Mouse (Mus musculus): ENCODE data around the gene Dzip1l. TPM values are rescaled to one million over a fixed set of nuclear protein-coding genes. Genes with fewer than 3 reads are reported as not detected.

Gene Dzip1l
- polyA plus RNA-seq, 2 experiments, result 18.2 to 20.7 TPM

- Histone ChIP-seq H3K36me3 (ENCODE audit: control insufficient read depth, insufficient read depth, low read length) (no peaks in the 10 kb centered on the region), H3K9me3 (ENCODE audit: control insufficient read depth, low read length) (no peaks in the 10 kb centered on the region), H3K9ac (ENCODE audit: low read depth, low read length, severe bottlenecking) (no peak overlapping the region), H3K4me1 (ENCODE audit: control insufficient read depth, insufficient read depth, low read length) (peaks cover 6% of the 10 kb centered on the region; the same call in 1 of the 2 replicates), H3K27ac (replicated peaks; ENCODE audit: low read depth, low read length) (no peak overlapping the region), H3K27me3 (ENCODE audit: control insufficient read depth, insufficient read depth, low read length) (no peaks in the 10 kb centered on the region), H3K4me2 (replicated peaks; ENCODE audit: low read depth, low read length, severe bottlenecking) (no peak overlapping the region), H3K4me3 (replicated peaks; ENCODE audit: low read length) (no peak overlapping the region)
- no peak for TF ChIP-seq POLR2A (IDR thresholded peaks at IDR 0.05; ENCODE audit: borderline replicate concordance, extremely low read depth, insufficient read depth, insufficient read length)
- WGBS, result 80% methylated on average over 6 of the region's 6 CpGs
- DNase-seq (ENCODE audit: low spot score) (no peak), ATAC-seq (ENCODE audit: low FRiP score, low read depth) (no peak)
Observed at GRCm38 (mm10) chr9:99624117-99624516, 5.2 kb upstream of the Dzip1l start.

- Histone ChIP-seq H3K36me3 (ENCODE audit: control insufficient read depth, insufficient read depth, low read length) (peaks cover 13% of the 10 kb centered on the region), H3K4me3 (replicated peaks; ENCODE audit: low read length) (peak overlapping the region; percentile 53; the same call in 1 of the 2 replicates), H3K27me3 (ENCODE audit: control insufficient read depth, insufficient read depth, low read length) (no peaks in the 10 kb centered on the region), H3K27ac (replicated peaks; ENCODE audit: low read depth, low read length) (peak overlapping the region; percentile 91), H3K9me3 (ENCODE audit: control insufficient read depth, low read length) (no peaks in the 10 kb centered on the region), H3K9ac (ENCODE audit: low read depth, low read length, severe bottlenecking) (no peak overlapping the region), H3K4me1 (ENCODE audit: control insufficient read depth, insufficient read depth, low read length) (peaks cover 20% of the 10 kb centered on the region), H3K4me2 (replicated peaks; ENCODE audit: low read depth, low read length, severe bottlenecking) (peak overlapping the region; percentile 50)
- WGBS, result 64% methylated on average over 4 of the region's 4 CpGs
- ATAC-seq (ENCODE audit: low FRiP score, low read depth) (no peak), DNase-seq (ENCODE audit: low spot score) (no peak)
- no peak for TF ChIP-seq POLR2A (IDR thresholded peaks at IDR 0.05; ENCODE audit: borderline replicate concordance, extremely low read depth, insufficient read depth, insufficient read length)
Observed at GRCm38 (mm10) chr9:99628581-99628980, 715 bp upstream of the Dzip1l start.

- no peaks in the 10 kb centered on the region for H3K9me3 ChIP-seq (ENCODE audit: control insufficient read depth, low read length)
- WGBS, result under 1% methylated on average over 11 of the region's 11 CpGs
Observed at GRCm38 (mm10) chr9:99630071-99630470, 775 bp downstream of the Dzip1l start.

GRCm38 (mm10) chr9:99630528-99631125 is 1.3 kb downstream of the Dzip1l start:
- peak overlapping the region; percentile 50 for H3K4me2 ChIP-seq (replicated peaks; ENCODE audit: low read depth, low read length, severe bottlenecking)
- peak overlapping the region; percentile 70 for H3K9ac ChIP-seq (ENCODE audit: low read depth, low read length, severe bottlenecking)
- DNase-seq (ENCODE audit: low spot score) (no peak), ATAC-seq (ENCODE audit: low FRiP score, low read depth) (no peak)
- peak overlapping the region; percentile 91 for H3K27ac ChIP-seq (replicated peaks; ENCODE audit: low read depth, low read length)
- 41% methylated on average over 9 of the region's 9 CpGs for WGBS
- TF ChIP-seq POLR2A (IDR thresholded peaks at IDR 0.05; ENCODE audit: borderline replicate concordance, extremely low read depth, insufficient read depth, insufficient read length), result no peak
- H3K4me1 ChIP-seq (ENCODE audit: control insufficient read depth, insufficient read depth, low read length), result peaks cover 20% of the 10 kb centered on the region
- H3K27me3 ChIP-seq (ENCODE audit: control insufficient read depth, insufficient read depth, low read length), result no peaks in the 10 kb centered on the region
- H3K9me3 ChIP-seq (ENCODE audit: control insufficient read depth, low read length), result no peaks in the 10 kb centered on the region
- peak overlapping the region; percentile 53 for H3K4me3 ChIP-seq (replicated peaks; ENCODE audit: low read length)
- peaks cover 33% of the 10 kb centered on the region for H3K36me3 ChIP-seq (ENCODE audit: control insufficient read depth, insufficient read depth, low read length)

More at GRCm38 (mm10) chr9:99630071-99630470, 775 bp downstream of the Dzip1l start:
- TF ChIP-seq POLR2A (IDR thresholded peaks at IDR 0.05; ENCODE audit: borderline replicate concordance, extremely low read depth, insufficient read depth, insufficient read length), result no peak
- H3K4me2 ChIP-seq (replicated peaks; ENCODE audit: low read depth, low read length, severe bottlenecking), result peak overlapping the region; percentile 50
- no peaks in the 10 kb centered on the region for H3K27me3 ChIP-seq (ENCODE audit: control insufficient read depth, insufficient read depth, low read length)
- H3K4me3 ChIP-seq (replicated peaks; ENCODE audit: low read length), result peak overlapping the region; percentile 53
- H3K27ac ChIP-seq (replicated peaks; ENCODE audit: low read depth, low read length), result peak overlapping the region; percentile 91
- peaks cover 28% of the 10 kb centered on the region for H3K36me3 ChIP-seq (ENCODE audit: control insufficient read depth, insufficient read depth, low read length)
- H3K4me1 ChIP-seq (ENCODE audit: control insufficient read depth, insufficient read depth, low read length), result peaks cover 20% of the 10 kb centered on the region
- peak; percentile 39 for ATAC-seq (ENCODE audit: low FRiP score, low read depth)
- DNase-seq (ENCODE audit: low spot score), result peak; percentile 9
- peak overlapping the region; percentile 70 for H3K9ac ChIP-seq (ENCODE audit: low read depth, low read length, severe bottlenecking)

- no peak for ATAC-seq (ENCODE audit: low FRiP score, low read depth)
- peaks cover 45% of the 10 kb centered on the region for H3K36me3 ChIP-seq (ENCODE audit: control insufficient read depth, insufficient read depth, low read length)
- peaks cover 20% of the 10 kb centered on the region for H3K4me1 ChIP-seq (ENCODE audit: control insufficient read depth, insufficient read depth, low read length)
- no peak overlapping the region for H3K4me3 ChIP-seq (replicated peaks; ENCODE audit: low read length)
- no peak for TF ChIP-seq POLR2A (IDR thresholded peaks at IDR 0.05; ENCODE audit: borderline replicate concordance, extremely low read depth, insufficient read depth, insufficient read length)
- H3K27ac ChIP-seq (replicated peaks; ENCODE audit: low read depth, low read length), result no peak overlapping the region
- WGBS, result 39% methylated on average over 2 of the region's 2 CpGs
- H3K9me3 ChIP-seq (ENCODE audit: control insufficient read depth, low read length), result no peaks in the 10 kb centered on the region
- H3K27me3 ChIP-seq (ENCODE audit: control insufficient read depth, insufficient read depth, low read length), result no peaks in the 10 kb centered on the region
- peak; percentile 6 for DNase-seq (ENCODE audit: low spot score)
- no peak overlapping the region; the same call in 1 of the 2 replicates for H3K4me2 ChIP-seq (replicated peaks; ENCODE audit: low read depth, low read length, severe bottlenecking)
- H3K9ac ChIP-seq (ENCODE audit: low read depth, low read length, severe bottlenecking), result no peak overlapping the region
Observed at GRCm38 (mm10) chr9:99631781-99632180, 2.5 kb downstream of the Dzip1l start.

Data from limb, embryonic 14.5 days (tissue).